Mouse (Mus musculus) megakaryocyte, embryonic 14.5 days (primary cell): ENCODE measurements at regions not wholly inside any gene's neighbourhood (a gene's known extent, or its start where the extent isn't known, plus 50 kb on each side); places are given as distances from the start of the nearest gene placed in this dataset.

ENCODE experiments used
- FLI1 ChIP-seq: IDR thresholded peaks from 2 replicates; pipeline ENCODE4 v1.6.1; 2012; ENCODE audit warnings: low read length, inconsistent platforms, mixed read lengths
- GATA1 ChIP-seq: IDR thresholded peaks from 3 replicates; pipeline ENCODE4 v1.6.1; 2012; ENCODE audit warnings: mixed read lengths, low read length, inconsistent platforms, borderline replicate concordance

- no peak for TF ChIP-seq GATA1
- TF ChIP-seq FLI1: no peak
Observed at GRCm38 (mm10) chr2:114260397-114261071, 59.3 kb upstream of the Zfp770 start.
